In genomic region chr10:26114409-26114808, GRCm38 (mm10) we compare ENCODE assay signal across 25 mouse cellular contexts. TPM values are rescaled to one million over a fixed set of nuclear protein-coding genes. Genes with fewer than 3 reads are reported as not detected.
A peak's percentile ranks its signal among the peaks of the same experiment; 100 is the strongest.
DNase-seq lines count a peak whose midpoint lies in the region; ATAC-seq and TF ChIP-seq lines count a peak whose summit lies in the region.
"Had no signal": no experiment of that assay in that cellular context is flagged by ENCODE, and none has a peak within 500 bp of the region (broad histone marks: within the 10 kb centered on the region; RNA-seq: fewer than 3 reads in every experiment).

No protein-coding gene starts in this region.

- H3K36me3 ChIP-seq in hindbrain, postnatal 0 days (ENCODE audit: insufficient read depth, low read length): no peaks in the 10 kb centered on the region
- no peaks in the 10 kb centered on the region for H3K36me3 ChIP-seq in hindbrain, embryonic 10.5 days
- H3K36me3 ChIP-seq: embryonic facial prominence, embryonic 15.5 days; forebrain, embryonic 12.5 days; limb, embryonic 10.5 days; midbrain, embryonic 10.5 days had no signal

- H3K27ac ChIP-seq in hindbrain, postnatal 0 days: no peak overlapping the region
- H3K27ac ChIP-seq in hindbrain, embryonic 10.5 days: no peak overlapping the region
- no peak overlapping the region for H3K27ac ChIP-seq in cerebellum, adult 2 months (ENCODE audit: insufficient read depth, low read length)
- H3K27ac ChIP-seq: embryonic facial prominence, embryonic 15.5 days; forebrain, embryonic 12.5 days; left cerebral cortex, adult 2 months; limb, embryonic 10.5 days; midbrain, embryonic 10.5 days had no signal

- no peak overlapping the region for H3K4me2 ChIP-seq in hindbrain, postnatal 0 days (ENCODE audit: low read depth, low read length)
- H3K4me2 ChIP-seq: embryonic facial prominence, embryonic 15.5 days; forebrain, embryonic 12.5 days; liver, embryonic 11.5 days; lung, embryonic 14.5 days had no signal

- no peaks in the 10 kb centered on the region for H3K27me3 ChIP-seq in hindbrain, postnatal 0 days (ENCODE audit: insufficient read depth, low read length)
- H3K27me3 ChIP-seq in hindbrain, embryonic 10.5 days (ENCODE audit: insufficient read depth, poor library complexity, severe bottlenecking): no peaks in the 10 kb centered on the region
- no peaks in the 10 kb centered on the region; the same call in 1 of the 2 replicates for H3K27me3 ChIP-seq in cerebellum, adult 2 months (ENCODE audit: control insufficient read depth, insufficient read depth, low read length)
- H3K27me3 ChIP-seq: embryonic facial prominence, embryonic 15.5 days; forebrain, embryonic 12.5 days; Patski had no signal

- H3K9me3 ChIP-seq in hindbrain, postnatal 0 days (ENCODE audit: low read length): no peaks in the 10 kb centered on the region
- H3K9me3 ChIP-seq in hindbrain, embryonic 10.5 days: no peaks in the 10 kb centered on the region
- H3K9me3 ChIP-seq: embryonic facial prominence, embryonic 15.5 days; forebrain, embryonic 12.5 days; limb, embryonic 10.5 days; midbrain, embryonic 10.5 days had no signal

- TF ChIP-seq POLR2A in cerebellum, adult 2 months (IDR thresholded peaks at IDR 0.05; ENCODE audit: borderline replicate concordance, insufficient read depth, low read length): no peak

- WGBS in hindbrain, postnatal 0 days: 66% methylated on average over 4 of the region's 4 CpGs
- 86% methylated on average over 4 of the region's 4 CpGs for WGBS in hindbrain, embryonic 10.5 days
- WGBS in cerebellum, adult 2 months: 18% methylated on average over 4 of the region's 4 CpGs

- 0 out of 2 replicates have a peak, but pooled peaks have one; percentile 43 for ATAC-seq in hindbrain, postnatal 0 days
- ATAC-seq: activated CD4-positive, CD25-positive, alpha-beta regulatory T cell, adult 4 months; Patski had no signal

- no peak overlapping the region for H3K4me3 ChIP-seq in hindbrain, postnatal 0 days (ENCODE audit: low read length)
- H3K4me3 ChIP-seq in hindbrain, embryonic 10.5 days: no peak overlapping the region
- H3K4me3 ChIP-seq in cerebellum, adult 2 months (replicated peaks; ENCODE audit: insufficient read depth, low read depth, low read length): no peak overlapping the region
- H3K4me3 ChIP-seq: embryonic facial prominence, embryonic 15.5 days; forebrain, embryonic 12.5 days; left cerebral cortex, adult 2 months; limb, embryonic 10.5 days; midbrain, embryonic 10.5 days had no signal

- no peak for TF ChIP-seq CTCF in hindbrain, postnatal 0 days (IDR thresholded peaks at IDR 0.05; ENCODE audit: low read depth)
- no peak for TF ChIP-seq CTCF in cerebellum, adult 2 months (IDR thresholded peaks at IDR 0.05; ENCODE audit: borderline replicate concordance, insufficient read depth, low read depth, low read length)

- DNase-seq in adrenal gland, adult 2 months: peak; percentile 3
- no peak for DNase-seq in adrenal gland, postnatal 4 days (ENCODE audit: low spot score in 2 of 2)
- DNase-seq in hindbrain, postnatal 0 days (ENCODE audit: low spot score): peak; percentile 8
- DNase-seq in hindbrain, embryonic 10.5 days (ENCODE audit: low spot score): no peak
- DNase-seq in 416B (ENCODE audit: low read depth): peak; percentile 49
- DNase-seq in layer of hippocampus, adult 9-10 months (ENCODE audit: low spot score): peak; percentile 16
- no peak for DNase-seq in lung, adult 18-20 months
- DNase-seq in cerebellum, adult 2 months: no peak
- DNase-seq: adrenal gland, postnatal 25 days; embryo, embryonic 11 days; gastrocnemius, postnatal 14 days; heart, postnatal 14 days; kidney, adult 18-20 months; kidney, postnatal 10 days; lung, embryonic 14.5 days; lung, postnatal 4 days; spleen, adult 18-20 months had no signal

- no peaks in the 10 kb centered on the region for H3K4me1 ChIP-seq in hindbrain, postnatal 0 days (ENCODE audit: insufficient read depth, low read length)
- no peaks in the 10 kb centered on the region for H3K4me1 ChIP-seq in hindbrain, embryonic 10.5 days (replicated peaks)
- H3K4me1 ChIP-seq in cerebellum, adult 2 months (ENCODE audit: control insufficient read depth, insufficient read depth, low read length): no peaks in the 10 kb centered on the region
- H3K4me1 ChIP-seq: embryonic facial prominence, embryonic 15.5 days; forebrain, embryonic 12.5 days; limb, embryonic 10.5 days; midbrain, embryonic 10.5 days had no signal

- H3K9ac ChIP-seq in hindbrain, postnatal 0 days (replicated peaks; ENCODE audit: low read length): no peak overlapping the region
- H3K9ac ChIP-seq: embryonic facial prominence, embryonic 15.5 days; forebrain, embryonic 12.5 days; lung, embryonic 14.5 days had no signal

RNA-seq across cellular contexts. Expression of gene Tmem200a, which starts 35.6 kb away (rescaled TPM):
- total RNA-seq in adrenal gland, adult 2 months (2021): 100 to 1,000 TPM in 1 of 2 experiments, 10 to 100 TPM in 1; 33.2 to 133 TPM
- 27.2 and 28.8 TPM in 2 replicates for polyA plus RNA-seq in adrenal gland, adult 2 months (2012; rRNA removed)
- 10 to 100 TPM; 24.1 to 27.8 TPM for total RNA-seq in adrenal gland, postnatal 4 days (2021)
- total RNA-seq in hindbrain, postnatal 0 days (2014; rRNA removed): 24.4 and 56.0 TPM in 2 replicates
- polyA plus RNA-seq in hindbrain, postnatal 0 days (2015; fragmentation: Nextera tagmentation; extraction: Ambion mirVana): 14.8 and 15.6 TPM in 2 replicates
- polyA plus RNA-seq in hindbrain, embryonic 10.5 days (2016; fragmentation: Nextera tagmentation; extraction: Ambion mirVana): 4.0 and 10.4 TPM in 2 replicates
- polyA plus RNA-seq in cerebellum, adult 2 months (2012; rRNA removed): 1.8 and 2.7 TPM in 2 replicates
- polyA plus RNA-seq: activated CD4-positive, CD25-positive, alpha-beta regulatory T cell, adult 4 months; Patski had no signal

RNA-seq across cellular contexts. Expression of gene Gm9767, which starts 36.4 kb away (rescaled TPM):
- total RNA-seq in adrenal gland, adult 2 months (2021): under 1 TPM; 0.40 to 0.97 TPM
- 0.75 and 2.1 TPM in 2 replicates for polyA plus RNA-seq in adrenal gland, adult 2 months (2012; rRNA removed)
- total RNA-seq in adrenal gland, postnatal 4 days (2021): under 1 TPM in 1 of 2 experiments, not detected in 1; 0.76 TPM
- total RNA-seq in hindbrain, postnatal 0 days (2014; rRNA removed): 0.26 and 1.3 TPM in 2 replicates
- polyA plus RNA-seq in hindbrain, postnatal 0 days (2015; fragmentation: Nextera tagmentation; extraction: Ambion mirVana): 1.7 and 2.0 TPM in 2 replicates
- 0.41 TPM in 1 of 2 replicates, not detected in the other for polyA plus RNA-seq in hindbrain, embryonic 10.5 days (2016; fragmentation: Nextera tagmentation; extraction: Ambion mirVana)
- 0.21 and 0.23 TPM in 2 replicates for polyA plus RNA-seq in cerebellum, adult 2 months (2012; rRNA removed)
- total RNA-seq: gastrocnemius, postnatal 14 days; heart, postnatal 14 days had no signal
- polyA plus RNA-seq: liver, embryonic 11.5 days; lung, embryonic 14.5 days; midbrain, embryonic 10.5 days; Patski had no signal

Comparison
In these comparisons a context has a peak if more than half of its experiments do, and no peak if none do; other contexts are left out.
1. DNase-seq: peak in adrenal gland, adult 2 months (single experiment), hindbrain, postnatal 0 days (single experiment), 416B (single experiment) and layer of hippocampus, adult 9-10 months (single experiment); none in adrenal gland, postnatal 4 days (0 of 2), hindbrain, embryonic 10.5 days (single experiment), lung, adult 18-20 months (0 of 2) and cerebellum, adult 2 months (0 of 2).